Mouse (Mus musculus) midbrain, embryonic 13.5 days (tissue): Measurements from ENCODE around the gene Gmeb2. TPM values are rescaled to one million over a fixed set of nuclear protein-coding genes. Genes with fewer than 3 reads are reported as not detected.

Experiments
- ATAC-seq: fragments of 200-750 bp; cut with Nextera tagmentation; 2 replicates; pipeline ENCODE4 v1.8.0; 2017; ENCODE audit warnings: mild to moderate bottlenecking, moderate TSS enrichment, moderate library complexity
- H3K27ac ChIP-seq: fragments of 300-500 bp; sonication (generic); 2 replicates; pipeline ENCODE4 v1.5.1; 2015; ENCODE audit warnings: inconsistent platforms, mild to moderate bottlenecking, moderate library complexity
- H3K27me3 ChIP-seq: fragments of 300-500 bp; sonication (generic); 2 replicates; pipeline ENCODE4 v1.6.1; 2015; ENCODE audit warnings: mild to moderate bottlenecking, inconsistent platforms
- H3K36me3 ChIP-seq: fragments of 300-500 bp; sonication (generic); 2 replicates; pipeline ENCODE4 v1.6.1; 2015; ENCODE audit warnings: mild to moderate bottlenecking, inconsistent platforms
- H3K4me1 ChIP-seq: fragments of 300-500 bp; sonication (generic); replicated peaks from 2 replicates; pipeline ENCODE4 v1.6.1; 2015; ENCODE audit warnings: inconsistent platforms
- H3K4me2 ChIP-seq: fragments of 300-500 bp; sonication (generic); replicated peaks from 2 replicates; pipeline ENCODE4 v1.6.1; 2015; ENCODE audit warnings: moderate library complexity, mild to moderate bottlenecking, inconsistent platforms
- H3K4me3 ChIP-seq: fragments of 300-500 bp; sonication (generic); replicated peaks from 2 replicates; pipeline ENCODE4 v1.5.1; 2015; ENCODE audit warnings: mild to moderate bottlenecking, inconsistent platforms
- H3K9ac ChIP-seq: fragments of 300-500 bp; sonication (generic); replicated peaks from 2 replicates; pipeline ENCODE4 v1.6.1; 2015; ENCODE audit warnings: mild to moderate bottlenecking, inconsistent platforms
- H3K9me3 ChIP-seq: fragments of 300-500 bp; sonication (generic); 2 replicates; pipeline ENCODE4 v1.6.1; 2016; ENCODE audit warnings: mild to moderate bottlenecking, inconsistent platforms
- WGBS: fragments of 180-500 bp; shearing (Covaris S2); methylation state at CpG from one replicate; pipeline ENCODE4 v1.1.7; 2015; 5-methylcytosine and 5-hydroxymethylcytosine counted together
- polyA plus RNA-seq: library from polyadenylated mRNA; unstranded; fragments of >200 nt; fragmentation: Nextera tagmentation; extraction: Ambion mirVana; gene quantifications from 2 replicates; pipeline ENCODE4 v1.2.1, GENCODE M21; 2015

The Gmeb2 gene
- polyA plus RNA-seq, 1 experiment from 2014 or later: 19.7 TPM

- Histone ChIP-seq H3K4me3 (0 out of 2 replicates have a peak overlapping the region, but pooled peaks have one; percentile 6), H3K36me3 (peaks cover 51% of the 10 kb centered on the region), H3K4me2 (0 out of 2 replicates have a peak overlapping the region, but pooled peaks have one; percentile 3), H3K27ac (no peak overlapping the region), H3K4me1 (peaks cover 28% of the 10 kb centered on the region), H3K27me3 (no peaks in the 10 kb centered on the region), H3K9ac (no peak overlapping the region), H3K9me3 (no peaks in the 10 kb centered on the region)
- WGBS: 13% methylated on average over 30 of the region's 30 CpGs
- ATAC-seq: peak; percentile 72
These were observed 19.4 kb upstream of the Gmeb2 start for GRCm38 (mm10) chr2:181307144-181307804.

GRCm38 (mm10) chr2:181304944-181305343, 17.1 kb upstream of the Gmeb2 start:
- H3K27ac ChIP-seq: no peak overlapping the region
- no peak for ATAC-seq
- H3K27me3 ChIP-seq: no peaks in the 10 kb centered on the region
- no peaks in the 10 kb centered on the region for H3K9me3 ChIP-seq
- no peak overlapping the region for H3K4me2 ChIP-seq
- peaks cover 73% of the 10 kb centered on the region for H3K36me3 ChIP-seq
- H3K4me3 ChIP-seq: no peak overlapping the region
- 91% methylated on average over 1 of the region's 1 CpGs for WGBS
- no peak overlapping the region for H3K9ac ChIP-seq
- H3K4me1 ChIP-seq: peaks cover 11% of the 10 kb centered on the region

- 21% methylated on average over 3 of the region's 3 CpGs for WGBS
- H3K4me2 ChIP-seq: no peak overlapping the region
- no peak overlapping the region for H3K27ac ChIP-seq
- ATAC-seq: no peak
- H3K4me1 ChIP-seq: peaks cover 4% of the 10 kb centered on the region
- no peaks in the 10 kb centered on the region for H3K27me3 ChIP-seq
- H3K4me3 ChIP-seq: no peak overlapping the region
- H3K9ac ChIP-seq: no peak overlapping the region
- peaks cover 53% of the 10 kb centered on the region for H3K36me3 ChIP-seq
- H3K9me3 ChIP-seq: no peaks in the 10 kb centered on the region
These were observed 14.2 kb upstream of the Gmeb2 start for GRCm38 (mm10) chr2:181302041-181302440.

GRCm38 (mm10) chr2:181290937-181291336, 3.1 kb upstream of the Gmeb2 start:
- Histone ChIP-seq H3K27me3 (no peaks in the 10 kb centered on the region), H3K36me3 (peaks cover 4% of the 10 kb centered on the region; the same call in 1 of the 2 replicates), H3K27ac (no peak overlapping the region), H3K4me1 (peaks cover 22% of the 10 kb centered on the region), H3K4me3 (no peak overlapping the region), H3K9ac (no peak overlapping the region), H3K4me2 (no peak overlapping the region), H3K9me3 (no peaks in the 10 kb centered on the region)
- no peak for ATAC-seq
- 80% methylated on average over 1 of the region's 1 CpGs for WGBS

GRCm38 (mm10) chr2:181288691-181289090, 856 bp upstream of the Gmeb2 start:
- 85% methylated on average over 3 of the region's 3 CpGs for WGBS
- Histone ChIP-seq H3K4me2 (peak overlapping the region; percentile 65), H3K9ac (peak overlapping the region; percentile 55), H3K4me1 (peaks cover 22% of the 10 kb centered on the region), H3K4me3 (peak overlapping the region; percentile 68), H3K27me3 (no peaks in the 10 kb centered on the region), H3K27ac (no peak overlapping the region), H3K9me3 (no peaks in the 10 kb centered on the region), H3K36me3 (peaks cover 9% of the 10 kb centered on the region; the same call in 1 of the 2 replicates)
- ATAC-seq: no peak

GRCm38 (mm10) chr2:181287338-181287957, 387 bp downstream of the Gmeb2 start:
- 0% methylated on average over 24 of the region's 71 CpGs for WGBS
- H3K4me3 ChIP-seq: peak overlapping the region; percentile 68
- peaks cover 15% of the 10 kb centered on the region for H3K36me3 ChIP-seq
- H3K4me1 ChIP-seq: peaks cover 22% of the 10 kb centered on the region
- H3K9ac ChIP-seq: peak overlapping the region; percentile 94
- peak overlapping the region; percentile 71 for H3K4me2 ChIP-seq
- no peaks in the 10 kb centered on the region for H3K27me3 ChIP-seq
- ATAC-seq: peak; percentile 91
- H3K27ac ChIP-seq: peak overlapping the region; percentile 96
- no peaks in the 10 kb centered on the region for H3K9me3 ChIP-seq

GRCm38 (mm10) chr2:181286629-181287337, 1.1 kb downstream of the Gmeb2 start:
- Histone ChIP-seq H3K36me3 (peaks cover 21% of the 10 kb centered on the region), H3K4me1 (peaks cover 22% of the 10 kb centered on the region), H3K27ac (peak overlapping the region; percentile 96), H3K4me2 (peak overlapping the region; percentile 71), H3K9ac (peak overlapping the region; percentile 94), H3K27me3 (no peaks in the 10 kb centered on the region), H3K9me3 (no peaks in the 10 kb centered on the region), H3K4me3 (peak overlapping the region; percentile 68)
- no peak for ATAC-seq
- 59% methylated on average over 6 of the region's 6 CpGs for WGBS

GRCm38 (mm10) chr2:181279968-181280367, 7.9 kb downstream of the Gmeb2 start:
- WGBS: 88% methylated on average over 1 of the region's 1 CpGs
- Histone ChIP-seq H3K27me3 (no peaks in the 10 kb centered on the region), H3K4me1 (no peaks in the 10 kb centered on the region), H3K9ac (no peak overlapping the region), H3K4me3 (no peak overlapping the region), H3K9me3 (no peaks in the 10 kb centered on the region), H3K4me2 (no peak overlapping the region), H3K27ac (no peak overlapping the region), H3K36me3 (peaks cover 57% of the 10 kb centered on the region)
- no peak for ATAC-seq

GRCm38 (mm10) chr2:181277866-181278265, 10.0 kb downstream of the Gmeb2 start:
- no peak overlapping the region for H3K9ac ChIP-seq
- peaks cover 58% of the 10 kb centered on the region for H3K36me3 ChIP-seq
- no peaks in the 10 kb centered on the region for H3K9me3 ChIP-seq
- H3K4me3 ChIP-seq: no peak overlapping the region
- no peak overlapping the region for H3K4me2 ChIP-seq
- H3K27ac ChIP-seq: no peak overlapping the region
- no peaks in the 10 kb centered on the region for H3K27me3 ChIP-seq
- ATAC-seq: no peak
- no peaks in the 10 kb centered on the region for H3K4me1 ChIP-seq
- WGBS: 89% methylated on average over 3 of the region's 3 CpGs

GRCm38 (mm10) chr2:181276766-181277165, 11.1 kb downstream of the Gmeb2 start:
- no peaks in the 10 kb centered on the region for H3K4me1 ChIP-seq
- H3K4me3 ChIP-seq: no peak overlapping the region
- 86% methylated on average over 1 of the region's 1 CpGs for WGBS
- H3K27me3 ChIP-seq: no peaks in the 10 kb centered on the region
- no peak for ATAC-seq
- no peak overlapping the region for H3K27ac ChIP-seq
- no peak overlapping the region for H3K4me2 ChIP-seq
- H3K36me3 ChIP-seq: peaks cover 55% of the 10 kb centered on the region
- no peaks in the 10 kb centered on the region for H3K9me3 ChIP-seq
- H3K9ac ChIP-seq: no peak overlapping the region

GRCm38 (mm10) chr2:181274639-181275038, 13.2 kb downstream of the Gmeb2 start:
- H3K36me3 ChIP-seq: peaks cover 69% of the 10 kb centered on the region
- no peaks in the 10 kb centered on the region for H3K4me1 ChIP-seq
- no peaks in the 10 kb centered on the region for H3K9me3 ChIP-seq
- H3K4me3 ChIP-seq: no peak overlapping the region
- WGBS: 79% methylated on average over 4 of the region's 4 CpGs
- no peak overlapping the region for H3K9ac ChIP-seq
- no peaks in the 10 kb centered on the region for H3K27me3 ChIP-seq
- H3K27ac ChIP-seq: no peak overlapping the region
- ATAC-seq: no peak
- H3K4me2 ChIP-seq: no peak overlapping the region

GRCm38 (mm10) chr2:181273829-181274228, 14.0 kb downstream of the Gmeb2 start:
- H3K36me3 ChIP-seq: peaks cover 75% of the 10 kb centered on the region
- 97% methylated on average over 2 of the region's 2 CpGs for WGBS

More at GRCm38 (mm10) chr2:181273829-181274228, 14.0 kb downstream of the Gmeb2 start:
- Histone ChIP-seq H3K4me1 (no peaks in the 10 kb centered on the region), H3K27me3 (no peaks in the 10 kb centered on the region), H3K9ac (no peak overlapping the region), H3K4me3 (no peak overlapping the region), H3K9me3 (no peaks in the 10 kb centered on the region), H3K27ac (no peak overlapping the region), H3K4me2 (no peak overlapping the region)
- ATAC-seq: no peak
